Mouse (Mus musculus) liver, adult 2 months (tissue): ENCODE measurements at regions not wholly inside any gene's neighbourhood (a gene's known extent, or its start where the extent isn't known, plus 50 kb on each side); places are given as distances from the start of the nearest gene placed in this dataset.

ENCODE experiments used
- CTCF ChIP-seq: fragments of 200-500 bp; IDR thresholded peaks from 2 replicates; pipeline ENCODE4 v1.5.1; 2011; ENCODE audit warnings: low read depth, low read length, control low read depth
- POLR2A ChIP-seq: fragments of 200-500 bp; IDR thresholded peaks from 2 replicates; pipeline ENCODE4 v1.6.1; 2011; ENCODE audit warnings: low read length, control low read depth; ENCODE audit not compliant: insufficient read depth; ENCODE audit errors: extremely low read depth

GRCm38 (mm10) chr16:84592978-84593377, 78.1 kb downstream of the A730009L09Rik start:
- TF ChIP-seq CTCF (no peak), POLR2A (no peak)
